Mouse (Mus musculus) neural tube, embryonic 14.5 days (tissue): ENCODE measurements around the gene Gm28048. TPM values are rescaled to one million over a fixed set of nuclear protein-coding genes. Genes with fewer than 3 reads are reported as not detected.

Experiments
- ATAC-seq: fragments of 200-750 bp; cut with Nextera tagmentation; 2 replicates; pipeline ENCODE4 v1.8.0; 2017; ENCODE audit warnings: low read depth, mild to moderate bottlenecking, moderate TSS enrichment, moderate library complexity
- H3K27ac ChIP-seq: fragments of 300-500 bp; sonication (generic); 2 replicates; pipeline ENCODE4 v1.5.1; 2014; ENCODE audit warnings: low read depth, mild to moderate bottlenecking, control low read depth, low read length, moderate library complexity, mixed read lengths
- H3K27me3 ChIP-seq: fragments of 300-500 bp; sonication (generic); 2 replicates; pipeline ENCODE4 v1.6.1; 2014; ENCODE audit warnings: low read length; ENCODE audit not compliant: control insufficient read depth, insufficient read depth
- H3K36me3 ChIP-seq: fragments of 300-500 bp; sonication (generic); 2 replicates; pipeline ENCODE4 v1.6.1; 2014; ENCODE audit warnings: low read length, mixed read lengths; ENCODE audit not compliant: control insufficient read depth, insufficient read depth
- H3K4me1 ChIP-seq: fragments of 300-500 bp; sonication (generic); 2 replicates; pipeline ENCODE4 v1.6.1; 2014; ENCODE audit warnings: low read length; ENCODE audit not compliant: control insufficient read depth, insufficient read depth
- H3K4me2 ChIP-seq: fragments of 300-500 bp; sonication (generic); 2 replicates; pipeline ENCODE4 v1.6.1; 2014; ENCODE audit warnings: mild to moderate bottlenecking, low read depth, low read length, control low read depth
- H3K4me3 ChIP-seq: fragments of 300-500 bp; sonication (generic); 2 replicates; pipeline ENCODE4 v1.5.1; 2014; ENCODE audit warnings: low read depth, low read length, control low read depth, mixed read lengths
- H3K9ac ChIP-seq: fragments of 300-500 bp; sonication (generic); replicated peaks from 2 replicates; pipeline ENCODE4 v1.6.1; 2014; ENCODE audit warnings: low read depth, mild to moderate bottlenecking, control low read depth, low read length, mixed read lengths
- H3K9me3 ChIP-seq: fragments of 300-500 bp; sonication (generic); 2 replicates; pipeline ENCODE4 v1.6.1; 2016; ENCODE audit warnings: low read length; ENCODE audit not compliant: control insufficient read depth
- WGBS: fragments of 180-500 bp; shearing (Covaris S2); extraction: QIAGEN DNeasy Blood & Tissue Kit; methylation state at CpG from one replicate; pipeline ENCODE4 v1.1.7; 2014; 5-methylcytosine and 5-hydroxymethylcytosine counted together
- polyA plus RNA-seq: library from polyadenylated mRNA; unstranded; fragments of >200 nt; fragmentation: Nextera tagmentation; extraction: Ambion mirVana; gene quantifications from 2 replicates; pipeline ENCODE4 v1.2.1, GENCODE M21; 2014

The Gm28048 gene
- polyA plus RNA-seq, 1 experiment from 2014 or later = 1.7 TPM

GRCm38 (mm10) chr11:22858441-22859300, 123.2 kb downstream of the Gm28048 start:
- Histone ChIP-seq H3K36me3 (no peaks in the 10 kb centered on the region), H3K4me2 (peak overlapping the region; percentile 78), H3K4me1 (peaks cover 15% of the 10 kb centered on the region), H3K27ac (no peak overlapping the region), H3K4me3 (peak overlapping the region; percentile 66), H3K27me3 (peaks cover 35% of the 10 kb centered on the region), H3K9ac (peak overlapping the region; percentile 54), H3K9me3 (no peaks in the 10 kb centered on the region)
- 1% methylated on average over 50 of the region's 50 CpGs for WGBS
- ATAC-seq = peak; percentile 48

GRCm38 (mm10) chr11:22857705-22858440, 124.0 kb downstream of the Gm28048 start:
- Histone ChIP-seq H3K36me3 (no peaks in the 10 kb centered on the region), H3K4me1 (peaks cover 15% of the 10 kb centered on the region), H3K9ac (no peak overlapping the region), H3K27me3 (peaks cover 35% of the 10 kb centered on the region), H3K27ac (no peak overlapping the region), H3K4me2 (peak overlapping the region; percentile 78; the same call in 1 of the 2 replicates), H3K9me3 (no peaks in the 10 kb centered on the region), H3K4me3 (peak overlapping the region; percentile 66)
- 18% methylated on average over 25 of the region's 25 CpGs for WGBS
- no peak for ATAC-seq

- WGBS = 84% methylated on average over 5 of the region's 5 CpGs
- Histone ChIP-seq H3K4me2 (no peak overlapping the region), H3K27me3 (peaks cover 35% of the 10 kb centered on the region), H3K36me3 (no peaks in the 10 kb centered on the region), H3K4me1 (peaks cover 15% of the 10 kb centered on the region), H3K27ac (no peak overlapping the region), H3K9ac (no peak overlapping the region), H3K4me3 (no peak overlapping the region), H3K9me3 (no peaks in the 10 kb centered on the region)
- ATAC-seq = no peak
Observed at GRCm38 (mm10) chr11:22857106-22857704, 124.7 kb downstream of the Gm28048 start.

DNA sequence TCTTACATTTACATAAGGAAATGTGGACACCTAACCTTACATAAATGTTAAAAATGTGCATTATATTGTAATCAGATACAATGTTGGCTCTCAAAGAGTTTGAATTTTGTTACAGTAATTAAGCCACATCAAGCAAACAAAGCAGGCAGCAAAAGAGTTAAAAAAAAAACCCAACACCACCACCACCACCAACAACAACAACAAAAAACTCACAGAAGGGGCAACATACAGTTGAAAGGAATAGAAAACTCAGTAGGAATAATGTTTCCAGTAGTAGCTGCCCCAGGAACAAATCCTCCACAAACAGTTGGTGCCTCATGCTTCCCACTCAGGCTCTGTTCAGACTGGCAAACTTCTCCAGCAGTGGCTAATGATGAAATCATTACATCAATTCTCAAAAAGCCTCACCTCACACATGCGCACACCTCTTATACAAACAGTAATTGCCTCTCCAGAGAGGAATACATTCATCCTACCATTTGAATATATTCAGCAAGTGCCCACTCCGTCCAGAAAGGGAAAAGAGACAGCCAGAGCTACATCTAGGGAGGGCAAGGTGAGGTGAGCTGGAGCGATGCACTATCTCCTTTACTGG, 125.4 kb downstream of the Gm28048 start:
- 87% methylated on average over 3 of the region's 3 CpGs for WGBS
- no peak overlapping the region for H3K9ac ChIP-seq
- H3K27me3 ChIP-seq = peaks cover 31% of the 10 kb centered on the region

DNA sequence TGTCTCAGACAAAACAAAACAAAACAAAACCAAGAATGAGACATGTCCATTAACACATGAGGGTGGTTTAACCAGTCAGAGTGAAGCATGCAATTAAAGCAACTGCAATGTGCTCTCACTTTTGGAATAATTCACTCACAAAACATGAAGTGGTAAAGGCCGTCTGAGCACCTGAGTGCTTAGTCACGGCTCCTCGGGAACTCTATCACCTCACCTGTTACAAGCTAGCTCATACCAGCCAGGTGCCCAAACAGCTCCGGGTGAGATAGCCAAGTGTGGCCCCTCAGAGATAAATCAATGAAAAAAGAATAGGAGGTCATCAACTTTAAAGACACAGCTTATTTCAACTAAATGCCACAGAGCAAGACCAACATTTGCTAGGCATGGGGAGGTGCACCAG, 127.3 kb downstream of the Gm28048 start:
- ATAC-seq = no peak
- WGBS = 89% methylated on average over 4 of the region's 4 CpGs
- Histone ChIP-seq H3K4me1 (peaks cover 8% of the 10 kb centered on the region; the same call in 1 of the 2 replicates), H3K36me3 (no peaks in the 10 kb centered on the region), H3K9ac (no peak overlapping the region), H3K27me3 (peaks cover 19% of the 10 kb centered on the region), H3K9me3 (no peaks in the 10 kb centered on the region), H3K27ac (no peak overlapping the region), H3K4me3 (no peak overlapping the region), H3K4me2 (no peak overlapping the region)

More for the DNA sequence above, 125.4 kb downstream of the Gm28048 start:
- Histone ChIP-seq H3K4me1 (peaks cover 15% of the 10 kb centered on the region), H3K4me2 (no peak overlapping the region), H3K4me3 (no peak overlapping the region), H3K36me3 (no peaks in the 10 kb centered on the region), H3K27ac (no peak overlapping the region), H3K9me3 (no peaks in the 10 kb centered on the region)
- no peak for ATAC-seq

DNA sequence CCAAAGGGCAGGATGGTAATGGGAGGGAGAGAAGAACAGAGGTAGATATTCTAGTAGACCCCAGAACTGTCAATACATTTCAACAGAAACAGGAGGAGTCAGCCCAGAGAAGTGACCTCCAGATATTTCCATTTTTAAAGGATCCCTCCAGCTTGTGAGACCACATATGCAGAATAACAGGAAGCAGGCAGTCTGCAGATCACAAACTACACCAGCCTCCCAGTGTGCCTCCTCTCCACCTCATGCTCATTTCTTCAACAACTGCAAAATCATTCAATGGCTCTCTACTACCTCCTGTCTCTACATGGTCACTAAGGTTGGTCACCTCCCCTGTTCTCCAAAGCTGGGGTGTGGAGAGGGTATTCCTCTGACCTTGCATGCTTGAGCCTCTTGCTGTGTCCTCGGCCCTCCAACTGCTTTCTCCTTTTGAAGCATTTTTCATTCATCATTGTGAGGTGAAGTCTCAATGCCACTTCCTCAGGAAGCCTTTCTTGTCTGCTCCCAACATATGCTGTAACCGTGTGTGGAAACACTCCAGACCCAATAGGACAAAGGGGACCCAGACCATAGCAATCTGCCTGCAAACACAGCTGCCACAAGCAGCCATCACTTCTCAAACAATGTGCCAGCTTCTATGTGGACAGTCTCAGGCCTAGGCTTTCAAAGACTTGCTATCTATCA, 128.3 kb downstream of the Gm28048 start:
- Histone ChIP-seq H3K27me3 (peaks cover 10% of the 10 kb centered on the region), H3K27ac (no peak overlapping the region), H3K9ac (no peak overlapping the region), H3K4me3 (no peak overlapping the region), H3K9me3 (no peaks in the 10 kb centered on the region), H3K36me3 (no peaks in the 10 kb centered on the region), H3K4me1 (peaks cover 3% of the 10 kb centered on the region; the same call in 1 of the 2 replicates), H3K4me2 (no peak overlapping the region)
- 46% methylated on average over 2 of the region's 2 CpGs for WGBS
- no peak for ATAC-seq

GRCm38 (mm10) chr11:22852510-22852909, 129.4 kb downstream of the Gm28048 start:
- no peak for ATAC-seq
- Histone ChIP-seq H3K4me2 (no peak overlapping the region), H3K27ac (no peak overlapping the region), H3K4me3 (no peak overlapping the region), H3K27me3 (peaks cover 8% of the 10 kb centered on the region), H3K36me3 (no peaks in the 10 kb centered on the region), H3K9ac (no peak overlapping the region), H3K4me1 (no peaks in the 10 kb centered on the region), H3K9me3 (no peaks in the 10 kb centered on the region)
- WGBS = 46% methylated on average over 1 of the region's 1 CpGs

DNA sequence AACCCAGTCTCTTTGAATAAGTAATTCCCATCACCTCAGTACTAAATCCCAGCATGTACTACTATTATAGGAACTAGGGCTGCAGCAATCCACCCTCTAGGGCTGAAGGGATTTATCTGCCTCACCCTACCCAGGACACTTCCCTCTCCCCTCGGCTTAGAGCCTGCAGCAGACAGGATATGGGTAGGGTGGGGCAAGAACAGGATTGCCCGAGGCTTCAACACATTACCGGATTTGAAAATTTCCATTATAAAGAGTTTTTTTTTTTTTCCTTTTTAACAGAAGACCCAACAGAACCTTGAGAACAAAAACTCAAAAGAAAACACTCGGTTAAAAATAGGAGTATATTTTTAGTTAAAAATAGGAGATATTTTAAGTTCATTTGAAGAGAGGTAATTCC, 130.5 kb downstream of the Gm28048 start:
- Histone ChIP-seq H3K9me3 (no peaks in the 10 kb centered on the region), H3K4me1 (no peaks in the 10 kb centered on the region), H3K27me3 (no peaks in the 10 kb centered on the region), H3K4me2 (no peak overlapping the region), H3K9ac (no peak overlapping the region), H3K27ac (no peak overlapping the region), H3K36me3 (no peaks in the 10 kb centered on the region), H3K4me3 (no peak overlapping the region)
- ATAC-seq = no peak
- 51% methylated on average over 4 of the region's 4 CpGs for WGBS
